Mouse (Mus musculus) adrenal gland, postnatal 36 days (tissue): ENCODE data around the gene Rapsn. TPM values are rescaled to one million over a fixed set of nuclear protein-coding genes. Genes with fewer than 3 reads are reported as not detected.

Source experiments
- DNase-seq, 2 experiments: peaks; one replicate each; pipeline ENCODE4 v3.0.0; 2021; ENCODE audit warnings: mixed read lengths in 1 of 2
- total RNA-seq, 2 experiments: library from RNA; stranded (reverse); gene quantifications; 2 replicates each; pipeline ENCODE4 v1.2.3; 2021

The Rapsn gene
- total RNA-seq, 2 experiments from 2014 or later, result 1.5 to 2.3 TPM

DNA sequence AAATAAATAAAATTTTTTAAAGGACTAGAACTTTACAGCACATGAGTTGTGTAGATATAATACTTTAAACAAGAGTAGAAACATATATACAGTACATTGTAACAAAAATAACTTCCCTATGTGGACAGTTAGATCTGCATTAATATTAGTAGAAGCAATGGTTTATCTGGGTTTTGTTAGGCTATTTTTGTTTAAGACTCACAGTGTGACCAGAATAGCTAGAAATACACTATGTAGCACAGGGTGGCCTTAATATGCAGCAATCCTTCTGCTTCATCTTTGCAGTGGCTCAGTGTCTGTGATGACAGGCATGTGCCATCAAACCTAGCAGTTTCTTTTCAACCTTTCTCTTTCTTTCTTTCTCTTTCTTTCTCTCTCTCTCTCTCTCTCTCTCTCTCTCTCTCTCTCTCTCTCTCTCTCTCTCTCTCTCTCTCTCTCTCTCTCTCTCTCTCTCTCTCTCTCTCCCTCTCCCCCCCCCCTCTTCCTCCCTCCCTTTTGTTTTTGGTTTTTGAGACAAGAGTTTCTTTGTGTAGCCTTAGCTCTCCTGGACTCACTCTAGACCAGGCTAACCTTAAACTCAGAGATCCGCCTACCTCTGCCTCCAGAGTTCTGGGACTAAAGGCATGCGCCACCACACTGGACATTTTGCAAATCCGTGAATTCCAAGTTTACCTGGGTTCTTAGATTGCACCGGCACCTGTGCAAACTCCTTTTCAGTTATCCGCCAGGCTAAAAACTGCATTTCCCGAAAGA is 17.9 kb downstream of the Rapsn start:
- no peak for DNase-seq

DNA sequence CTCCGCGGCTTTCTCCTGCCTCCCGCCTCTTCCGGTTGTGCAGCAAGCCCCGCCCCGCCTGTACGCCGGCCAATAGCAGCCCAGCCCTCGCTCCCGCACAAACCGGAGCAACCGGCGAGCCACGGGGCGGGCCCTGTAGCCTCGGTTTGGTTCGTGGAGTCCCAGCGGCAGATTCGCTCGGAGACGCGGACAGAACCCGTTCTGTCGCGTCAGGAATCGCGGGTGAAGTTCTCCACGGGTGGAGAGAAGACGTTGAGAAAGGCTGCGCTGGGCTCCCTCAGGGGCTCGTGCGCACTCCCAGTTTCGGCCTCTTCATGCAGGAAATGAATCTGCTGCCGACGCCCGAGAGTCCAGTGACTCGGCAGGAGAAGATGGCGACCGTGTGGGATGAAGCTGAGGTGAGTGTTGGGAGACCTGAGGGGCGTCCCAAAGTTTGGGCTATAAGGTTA is 18.5 kb downstream of the Rapsn start, which contains the start of gene Psmc3:
Gene Psmc3 (plus strand): TSS at position 76 of the 449 bp plus-strand sequence.
- DNase-seq, result peak; percentile 99

DNA sequence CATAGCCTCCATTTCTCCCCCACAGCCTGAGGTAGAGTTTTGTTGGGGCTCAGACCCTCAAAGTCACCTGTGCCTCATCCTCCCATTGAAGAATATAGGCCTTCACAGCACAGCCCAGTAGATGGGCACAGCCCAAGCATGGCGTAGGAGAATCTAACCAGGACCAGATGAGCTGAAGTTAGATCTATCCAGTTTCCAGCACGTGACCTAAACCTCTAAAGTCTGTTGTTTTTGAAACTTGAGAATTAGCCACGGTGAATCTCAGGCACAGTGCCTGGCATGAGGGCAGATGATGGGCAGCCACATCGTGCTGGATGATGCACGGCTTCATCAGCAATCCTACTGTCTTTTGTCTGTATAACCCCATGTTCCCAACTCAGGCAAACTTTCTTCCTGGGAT is 23.0 kb downstream of the Rapsn start:
- DNase-seq, result no peak

DNA sequence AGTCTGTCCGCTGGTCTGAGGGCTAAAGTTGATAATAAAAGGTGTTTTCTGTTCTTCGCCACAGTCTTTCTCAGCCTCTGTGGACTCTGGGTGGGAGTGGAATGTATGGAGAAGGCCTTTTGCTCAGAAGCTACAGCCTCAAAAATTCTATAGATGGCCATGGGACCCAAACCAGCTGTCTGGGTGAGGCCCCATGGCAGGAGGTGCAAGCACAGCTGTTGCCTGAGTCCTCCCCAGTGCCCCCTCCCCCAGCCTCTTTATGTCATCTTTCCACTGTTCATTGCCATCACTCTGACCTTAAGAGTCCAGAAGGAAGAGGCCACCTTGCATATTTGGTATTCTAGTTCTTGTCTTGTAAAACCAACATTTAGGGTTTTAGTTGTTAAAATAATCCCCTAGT is 24.0 kb downstream of the Rapsn start:
- DNase-seq, result no peak

DNA sequence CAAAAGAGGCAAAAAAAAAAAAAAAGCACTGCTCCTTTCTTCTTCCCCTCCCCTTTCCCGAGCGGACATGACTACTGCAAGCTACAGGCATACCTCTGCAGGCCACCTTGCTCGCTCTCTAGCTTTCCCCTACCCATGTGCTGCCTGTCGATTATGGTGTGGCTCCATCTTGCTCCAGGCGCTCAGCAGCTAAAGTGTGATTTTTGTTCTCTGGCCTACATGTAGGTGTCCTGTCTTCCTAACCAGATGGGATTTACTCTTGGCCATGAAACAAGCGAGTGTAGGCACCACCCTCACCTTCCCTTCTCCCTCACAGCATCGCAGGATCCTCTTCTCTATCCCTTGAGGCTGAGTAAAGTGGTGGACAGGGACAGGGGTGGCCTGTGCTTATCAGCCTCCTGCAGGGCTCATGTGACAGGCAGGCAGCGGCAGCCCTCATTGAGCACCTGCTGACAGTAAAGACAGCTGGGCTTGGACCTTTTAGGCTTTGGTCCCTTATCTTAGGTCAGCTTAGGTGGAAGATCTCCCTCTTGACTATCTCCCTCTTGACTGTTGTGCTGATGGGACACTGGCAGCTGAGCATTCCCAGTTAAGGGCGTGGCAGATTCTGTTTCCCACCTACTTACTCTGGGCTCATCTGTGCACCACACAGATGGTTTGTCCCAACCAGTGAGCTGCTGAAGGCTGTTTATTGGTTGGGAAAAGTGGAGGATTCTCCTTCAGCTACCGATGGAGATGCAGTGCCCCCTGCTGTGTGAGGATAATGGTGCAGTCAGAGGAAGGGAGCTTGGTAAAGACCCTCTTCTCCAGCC is 25.3 kb downstream of the Rapsn start:
- DNase-seq, result peak in 1 of 2 experiments; percentile 39

DNA sequence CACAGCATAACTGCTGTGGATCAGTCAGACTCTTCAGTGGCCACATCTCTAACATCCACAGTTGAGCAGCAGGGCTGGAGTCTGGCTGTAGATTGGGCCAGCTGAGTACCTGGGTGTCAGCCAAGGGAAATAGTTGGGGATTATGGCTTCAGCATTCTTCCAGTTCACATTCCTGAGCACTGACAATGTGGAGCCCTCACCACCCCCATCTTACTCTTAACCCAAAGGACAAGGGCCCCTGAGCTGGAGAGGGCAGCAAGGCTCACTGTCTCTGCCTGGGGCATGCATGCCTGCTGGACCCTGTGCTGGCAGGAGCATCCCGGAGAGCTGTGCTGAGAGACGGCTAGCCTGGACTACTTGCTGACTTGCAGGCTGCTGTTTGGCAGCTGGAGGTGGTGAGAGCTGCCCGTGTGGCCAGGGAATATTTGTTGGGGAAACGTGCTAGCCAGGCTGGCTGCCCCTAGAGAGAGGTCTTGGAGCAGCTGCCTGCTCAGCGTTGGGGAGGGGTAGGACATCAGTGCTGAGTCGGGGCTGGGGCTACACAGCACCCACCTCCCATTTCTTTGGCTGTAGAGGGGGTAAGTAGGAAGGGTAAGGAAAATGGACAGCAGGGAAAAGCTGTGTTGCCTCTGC is 26.5 kb downstream of the Rapsn start:
- DNase-seq, result no peak

DNA sequence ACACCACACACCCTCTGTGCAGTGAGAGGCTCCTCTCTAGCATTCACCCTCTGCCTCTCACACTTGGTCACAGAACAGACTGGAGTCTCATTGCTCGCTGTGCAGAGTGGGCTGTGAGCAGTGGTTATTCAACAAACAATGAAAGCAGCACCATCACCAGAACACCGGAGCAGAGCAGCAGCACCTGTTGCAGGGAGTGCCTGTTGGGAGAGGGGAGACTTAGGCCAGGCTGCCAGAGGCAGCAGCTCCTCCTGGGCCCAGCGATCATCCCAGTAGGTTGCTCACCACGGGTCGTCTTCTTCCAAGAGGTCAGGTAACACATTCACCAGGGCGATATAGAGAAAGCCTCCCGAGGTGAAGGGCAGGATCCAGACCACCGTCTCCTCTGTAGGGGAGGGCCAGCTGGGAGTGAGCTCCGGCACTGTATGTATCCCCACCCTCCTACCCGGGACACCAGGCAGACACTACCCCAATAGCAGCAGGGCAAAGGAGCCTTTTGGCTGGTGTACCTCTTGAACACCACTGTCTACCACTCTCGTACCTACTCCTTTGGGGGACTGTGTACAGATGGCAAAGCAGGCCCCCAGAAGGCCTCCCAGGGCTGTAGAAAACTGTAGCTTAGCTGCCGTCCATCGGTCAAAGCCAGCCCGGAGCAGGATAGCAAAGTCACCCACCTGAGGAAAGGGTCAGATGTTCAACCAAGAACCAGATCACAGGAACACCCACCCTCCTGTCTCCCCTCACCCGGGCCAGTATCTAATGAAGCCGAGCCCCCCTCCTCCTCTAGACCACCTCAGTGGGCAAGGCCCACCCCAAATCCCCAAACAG is 27.6 kb downstream of the Rapsn start:
- no peak for DNase-seq

DNA sequence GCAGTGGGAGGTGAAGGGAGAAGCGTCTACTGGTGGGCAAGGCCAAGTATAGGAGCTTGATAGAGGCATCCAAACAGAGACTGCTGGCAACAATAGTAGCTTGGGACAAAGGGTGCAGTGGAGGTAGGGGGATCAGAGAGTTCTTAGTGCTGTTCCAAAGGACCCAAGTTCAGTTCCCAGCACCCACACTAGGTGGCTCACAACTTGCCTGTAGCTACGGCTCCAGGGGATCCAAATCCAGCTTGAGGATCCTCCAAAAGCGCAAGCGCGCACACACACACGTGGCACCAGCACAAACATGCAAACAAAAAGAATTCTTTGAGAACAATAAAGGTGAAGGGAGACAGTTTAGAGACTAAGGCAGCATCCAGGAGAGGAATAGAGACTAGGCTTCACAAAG is 28.8 kb downstream of the Rapsn start:
- no peak for DNase-seq

DNA sequence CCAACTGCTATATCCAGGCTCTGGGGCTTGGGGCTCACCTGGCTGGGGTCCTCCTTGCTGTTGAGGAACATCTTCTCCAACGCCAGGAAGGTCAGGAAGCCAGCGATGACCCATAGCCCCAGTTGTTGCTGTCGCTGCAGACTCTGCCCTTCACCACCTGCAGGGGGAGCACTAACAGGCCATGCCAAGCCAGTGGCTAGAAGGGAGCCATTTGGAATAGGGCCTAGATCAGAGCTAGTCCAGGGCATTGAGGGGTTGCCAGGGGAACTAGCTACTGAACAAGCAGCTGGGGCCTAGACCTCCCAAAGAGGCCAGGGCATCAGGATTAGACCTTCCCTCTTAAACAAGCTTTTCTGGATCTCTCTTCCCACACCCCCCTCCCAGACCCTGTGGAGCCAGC is 30.1 kb downstream of the Rapsn start:
- DNase-seq, result peak; percentile 62 to 80

DNA sequence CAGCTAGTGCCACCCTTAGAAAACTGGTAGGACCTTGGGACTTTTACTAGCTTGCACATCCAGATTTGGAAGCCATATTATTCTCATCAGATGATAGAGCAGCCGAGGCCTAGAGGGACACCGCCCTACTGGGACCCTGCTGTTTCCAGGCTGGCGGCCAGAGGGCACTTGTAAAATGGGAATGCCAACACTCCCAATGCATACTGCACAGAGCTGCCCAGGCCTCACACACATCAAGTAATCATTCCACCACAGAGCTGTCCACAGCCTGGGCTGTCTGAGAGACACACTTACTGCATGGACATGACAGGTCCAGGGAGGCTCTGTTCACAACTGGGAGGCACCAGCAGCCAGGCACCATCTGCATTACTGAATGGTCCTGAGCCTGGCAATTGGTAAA is 31.0 kb downstream of the Rapsn start:
- no peak for DNase-seq

DNA sequence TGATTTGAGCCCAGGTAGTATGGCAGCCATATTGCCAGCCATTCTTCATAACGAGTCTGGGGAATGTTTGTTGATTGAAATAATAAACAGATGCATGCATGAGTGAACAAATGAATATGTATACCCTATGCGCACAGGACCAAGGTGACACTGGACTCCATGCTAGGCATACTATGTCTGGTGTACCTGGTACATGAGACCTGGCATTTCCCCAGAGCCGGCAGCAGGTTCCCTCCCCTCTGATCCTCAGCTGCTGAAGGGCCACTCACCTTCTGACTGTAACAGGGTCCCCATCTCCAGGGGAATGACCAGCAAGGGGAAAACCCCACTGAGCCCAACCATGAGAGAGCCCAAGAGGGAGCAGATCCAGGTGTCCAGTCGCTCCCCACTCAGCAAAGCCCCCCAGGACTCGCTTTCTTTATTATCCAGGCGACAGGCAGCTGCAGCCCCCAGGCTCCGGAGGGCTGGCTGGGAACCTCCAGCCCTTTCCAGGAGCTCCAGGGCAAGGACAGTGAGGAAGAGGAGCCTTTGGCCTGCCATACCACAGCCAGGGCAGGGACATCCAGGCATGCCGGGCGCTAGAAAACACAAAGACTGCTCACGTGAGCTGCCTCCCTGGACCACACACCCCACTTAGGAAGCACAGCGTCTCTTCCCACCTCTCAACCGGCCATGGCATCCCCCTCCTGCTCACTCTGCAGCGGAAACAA is 32.9 kb downstream of the Rapsn start:
- no peak for DNase-seq

DNA sequence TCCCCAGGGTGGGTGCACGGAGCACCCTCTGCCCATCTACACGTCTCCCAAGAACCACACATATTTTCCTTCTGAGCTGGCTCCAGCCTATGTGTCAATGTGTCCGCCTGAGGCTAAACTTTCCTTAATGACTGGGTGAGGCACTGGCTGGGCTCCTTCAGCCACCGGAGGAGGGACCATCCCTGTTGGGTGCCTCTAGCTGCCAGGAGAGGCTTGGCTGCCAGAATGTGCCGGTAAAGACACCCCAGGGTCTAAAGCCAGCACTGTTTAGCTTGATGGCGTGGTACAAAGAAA is 33.4 kb downstream of the Rapsn start:
- no peak for DNase-seq

DNA sequence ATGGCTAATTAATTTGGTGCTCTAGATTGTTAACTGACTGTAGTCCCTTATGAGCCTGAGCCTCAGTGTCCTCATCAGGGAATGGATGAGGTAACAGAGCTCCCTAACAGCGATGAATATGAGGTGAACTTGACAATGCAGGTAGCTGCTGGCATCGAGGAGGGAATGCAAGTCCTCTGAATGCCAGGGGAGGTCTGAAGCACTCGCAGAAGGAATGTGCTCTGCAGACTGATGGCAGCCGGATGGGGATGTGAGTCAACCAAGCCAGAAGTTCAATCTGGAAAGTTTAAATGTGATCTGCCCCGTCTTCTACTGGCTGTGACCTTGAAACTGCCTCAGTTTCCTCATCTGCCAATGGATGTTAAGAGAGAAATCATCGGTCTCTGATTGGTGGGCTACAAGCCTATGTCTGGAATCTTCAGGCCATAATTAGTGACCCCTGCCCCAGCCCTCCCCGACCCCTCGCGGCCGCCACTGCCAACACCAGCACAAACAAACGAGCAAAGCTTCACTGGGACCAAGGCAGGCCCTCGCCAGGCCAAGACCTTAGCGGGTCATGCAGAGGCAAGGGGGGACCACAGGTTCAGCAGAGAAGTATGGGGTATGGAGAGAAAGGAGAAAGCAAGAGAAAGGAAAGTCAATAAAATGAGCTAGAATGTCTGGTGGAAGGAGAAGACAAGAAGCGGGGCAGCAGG is 34.0 kb downstream of the Rapsn start:
- DNase-seq, result peak in 1 of 2 experiments; percentile 31

DNA sequence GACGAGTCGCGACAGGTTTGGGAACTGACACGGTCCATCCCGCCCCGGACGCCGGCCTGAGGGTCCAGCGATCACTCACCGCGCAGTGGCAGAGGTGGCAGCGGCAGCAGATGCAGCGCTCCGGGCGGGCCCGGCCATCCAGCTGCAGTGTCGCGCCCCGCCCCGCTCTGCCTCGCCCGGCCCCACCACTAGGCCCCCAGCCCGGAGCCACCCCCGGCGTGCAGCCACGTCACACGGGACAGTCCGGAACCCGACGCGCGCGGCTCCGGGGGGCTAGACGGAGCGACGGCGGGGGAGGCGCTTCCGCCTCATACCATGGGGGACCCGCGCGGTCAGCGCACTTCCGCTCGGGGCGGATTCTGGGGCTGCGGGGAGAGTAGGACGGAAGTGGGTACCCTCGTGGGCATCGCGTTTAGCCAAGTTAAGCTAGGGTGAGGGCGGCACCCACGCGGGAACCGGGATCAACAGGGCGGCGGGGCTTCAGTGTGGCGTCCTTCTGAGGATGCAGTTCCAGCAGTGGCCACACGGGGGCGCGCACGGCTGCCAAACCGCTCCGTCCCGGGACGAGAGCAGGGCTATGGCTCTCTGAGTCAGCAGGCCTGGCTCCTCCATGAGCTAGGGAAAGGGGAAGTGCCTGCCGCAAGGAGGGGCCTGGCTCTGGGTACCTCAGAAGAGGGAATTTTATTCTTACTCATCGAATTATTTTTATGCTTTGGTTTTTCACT is 34.8 kb downstream of the Rapsn start, which contains the start of gene Slc39a13:
Gene Slc39a13 (minus strand): TSS at position 342 of the 725 bp plus-strand sequence.
- peak; percentile 96 to 97 for DNase-seq

DNA sequence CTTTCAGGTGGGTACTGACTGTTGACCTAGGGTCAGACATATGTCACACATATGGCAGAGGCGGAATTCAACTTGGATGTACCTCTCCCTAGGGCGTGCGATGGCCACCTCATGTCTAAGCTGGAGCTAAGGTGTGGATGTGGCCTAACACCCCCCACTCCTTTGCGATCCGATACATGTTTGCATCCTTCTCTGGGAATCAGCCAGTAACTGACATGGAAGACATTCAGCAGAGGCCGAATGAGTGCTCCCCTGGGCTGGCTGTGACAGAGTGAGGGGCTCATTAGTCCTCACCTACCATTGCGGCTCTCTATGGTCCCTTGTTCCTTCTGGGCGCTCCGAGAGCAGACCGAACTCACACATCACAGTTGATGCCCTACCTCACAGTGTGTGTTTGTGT is 35.6 kb downstream of the Rapsn start:
- no peak for DNase-seq

DNA sequence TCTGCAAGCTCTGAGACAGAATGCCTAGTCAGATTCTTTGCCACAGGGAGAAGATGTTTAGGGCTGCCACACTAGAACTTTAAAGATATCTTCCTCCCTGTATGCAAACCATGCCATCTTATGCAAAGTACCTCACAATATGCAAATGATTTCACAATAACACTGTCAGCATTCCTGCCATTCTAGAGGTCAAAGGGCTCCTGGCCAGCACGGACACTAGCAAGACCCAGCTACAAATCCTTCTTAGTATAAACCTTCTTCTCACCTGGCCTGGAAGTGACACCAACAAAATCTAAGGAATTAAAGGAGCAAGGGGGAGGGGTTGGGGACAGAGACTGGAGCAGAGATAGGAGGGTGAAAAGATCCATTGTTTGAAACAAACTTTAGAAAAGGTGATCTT is 36.7 kb downstream of the Rapsn start:
- no peak for DNase-seq

DNA sequence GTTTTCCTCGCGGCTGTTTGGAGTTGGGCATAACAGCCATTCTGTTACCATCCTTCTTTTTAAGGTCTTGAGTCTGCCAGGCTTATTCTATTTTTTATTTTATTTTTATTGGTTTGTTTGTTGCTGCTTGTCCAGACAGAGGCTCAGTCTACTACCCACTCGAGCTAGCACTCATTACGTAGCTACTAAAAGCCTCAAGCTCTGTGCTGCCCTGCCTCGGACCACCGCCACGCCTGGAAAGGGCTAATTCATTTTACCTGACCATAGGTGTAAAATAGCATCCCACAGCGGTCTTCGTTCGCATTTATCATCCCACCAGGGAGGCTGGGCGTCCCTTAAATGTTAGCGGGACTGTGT is 42.5 kb downstream of the Rapsn start:
- DNase-seq, result no peak

DNA sequence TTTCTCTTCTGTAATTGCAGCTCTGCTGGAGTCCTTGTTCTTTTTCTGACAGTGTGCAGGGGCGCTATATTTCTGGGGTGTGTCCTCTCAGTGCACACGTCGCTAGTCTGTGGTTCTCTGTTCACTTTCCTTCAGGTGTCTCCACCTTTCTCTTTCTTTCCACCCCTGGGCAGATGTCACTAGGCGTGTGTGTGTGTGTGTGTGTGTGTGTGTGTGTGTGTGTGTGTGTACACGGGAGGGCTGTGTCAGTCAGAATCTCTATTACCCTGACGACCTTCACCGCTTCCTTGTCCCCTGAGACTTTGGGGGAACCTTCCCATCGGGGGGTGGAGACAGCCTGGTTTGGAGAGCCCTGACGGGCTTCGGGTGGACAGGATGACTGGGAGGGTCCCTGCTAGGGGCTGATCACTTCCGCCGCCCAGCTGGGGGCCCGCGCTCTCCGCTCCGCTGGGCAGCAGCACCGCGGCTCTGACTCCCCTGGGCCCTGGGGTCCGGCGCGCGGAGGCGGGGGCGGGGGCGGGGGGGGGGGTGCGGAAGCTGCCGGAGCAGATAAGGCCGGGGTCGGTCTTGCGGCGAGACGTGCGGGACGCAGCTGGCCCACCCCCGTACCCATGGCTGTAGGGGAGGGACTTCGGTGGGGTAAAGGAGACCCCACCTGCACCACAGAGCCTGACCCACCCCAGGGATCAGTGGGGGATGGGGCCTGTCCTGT is 43.0 kb downstream of the Rapsn start:
- DNase-seq, result no peak

DNA sequence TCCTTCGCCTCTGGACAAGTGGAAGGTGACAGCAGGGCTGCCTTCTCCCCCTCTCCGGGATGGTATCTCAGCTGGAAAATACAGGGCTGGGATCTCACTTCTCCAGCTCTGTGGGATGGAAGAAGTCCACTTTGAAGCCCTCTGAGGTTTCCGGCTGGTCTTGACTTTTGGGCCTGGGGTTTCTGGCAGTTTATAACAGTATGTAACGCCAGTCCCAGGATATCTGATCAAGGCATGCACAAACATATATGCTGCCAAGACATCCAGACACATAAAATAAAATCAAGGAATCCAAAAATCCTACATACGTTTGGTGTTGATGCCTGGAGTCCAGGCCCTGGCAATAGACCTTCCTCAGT is 43.6 kb downstream of the Rapsn start:
- DNase-seq, result no peak
